Mouse (Mus musculus) layer of hippocampus, adult 9-10 months (tissue): Measurements from ENCODE around the gene Rnasel.
"Not testable (repeated sequence)": the region's sequence is repeated elsewhere in the genome, so short reads cannot be mapped to it uniquely, and the experiment has no call there.

Experiments used
- DNase-seq: peaks from one replicate; pipeline ENCODE4 v3.0.0; 2022; ENCODE audit warnings: low spot score

Gene Rnasel

GRCm38 (mm10) chr1:153737101-153738085 is 11.8 kb upstream of the Rnasel start:
- no peak for DNase-seq

DNA sequence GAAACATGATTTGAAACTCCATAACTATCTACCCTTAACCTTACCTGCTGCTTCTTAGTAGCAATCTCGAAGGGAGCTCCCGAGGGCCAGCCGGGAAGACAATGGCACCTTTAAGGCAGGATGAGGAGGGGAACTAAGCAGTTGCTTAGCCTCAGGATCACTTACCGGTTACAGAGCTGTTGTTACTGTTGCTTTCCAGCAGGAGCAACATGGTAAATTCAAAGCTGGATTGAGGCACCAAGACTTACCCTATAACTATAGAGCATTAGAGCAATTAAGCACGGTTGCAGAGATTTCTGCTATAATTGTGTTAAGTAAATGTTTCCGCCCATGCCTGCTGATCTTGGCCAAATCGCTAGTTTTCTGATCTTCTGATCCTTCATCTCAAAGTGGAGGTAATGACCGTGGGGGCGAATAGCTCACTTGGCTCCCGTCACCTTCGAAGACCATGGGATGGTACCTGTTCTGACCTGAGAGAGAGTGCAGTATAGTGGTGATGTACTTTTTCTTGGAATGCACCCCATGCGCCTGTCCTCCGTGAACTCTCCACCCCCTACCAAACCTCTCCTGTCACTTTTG is 9.7 kb upstream of the Rnasel start:
- DNase-seq, result no peak

GRCm38 (mm10) chr1:153740145-153740544 is 9.1 kb upstream of the Rnasel start, which contains the start of gene Rgs16:
TSS of gene Rgs16 (plus strand) at chr1:153740349.
- no peak for DNase-seq

- DNase-seq, result no peak
Measured at GRCm38 (mm10) chr1:153740775-153741400, 8.3 kb upstream of the Rnasel start.

- DNase-seq, result no peak
Measured at GRCm38 (mm10) chr1:153741551-153742316, 7.5 kb upstream of the Rnasel start.

- DNase-seq, result peak; percentile 82
Measured at GRCm38 (mm10) chr1:153742374-153743155, 6.7 kb upstream of the Rnasel start.

GRCm38 (mm10) chr1:153746119-153746670 is 3.0 kb upstream of the Rnasel start:
- DNase-seq, result no peak

DNA sequence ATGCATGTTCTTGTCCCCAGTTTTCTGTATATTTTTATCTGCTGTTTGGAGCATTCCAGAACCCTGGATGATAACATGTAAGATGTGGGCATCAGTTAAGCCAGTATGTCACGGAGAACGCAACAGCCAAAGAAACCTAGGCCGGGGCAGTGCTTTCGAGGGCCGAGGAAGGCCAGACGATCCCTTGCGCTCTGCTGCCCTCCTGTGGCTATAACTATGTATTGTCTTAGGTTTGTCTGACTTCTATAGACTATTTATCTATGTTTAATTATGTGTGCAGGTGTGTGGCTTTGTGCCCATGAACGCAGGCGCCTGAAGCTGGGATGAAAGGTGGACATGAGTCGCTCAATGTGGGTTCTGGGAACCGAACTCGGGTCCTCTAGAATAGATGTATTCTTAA is 2.5 kb upstream of the Rnasel start:
- peak; percentile 52 for DNase-seq

DNA sequence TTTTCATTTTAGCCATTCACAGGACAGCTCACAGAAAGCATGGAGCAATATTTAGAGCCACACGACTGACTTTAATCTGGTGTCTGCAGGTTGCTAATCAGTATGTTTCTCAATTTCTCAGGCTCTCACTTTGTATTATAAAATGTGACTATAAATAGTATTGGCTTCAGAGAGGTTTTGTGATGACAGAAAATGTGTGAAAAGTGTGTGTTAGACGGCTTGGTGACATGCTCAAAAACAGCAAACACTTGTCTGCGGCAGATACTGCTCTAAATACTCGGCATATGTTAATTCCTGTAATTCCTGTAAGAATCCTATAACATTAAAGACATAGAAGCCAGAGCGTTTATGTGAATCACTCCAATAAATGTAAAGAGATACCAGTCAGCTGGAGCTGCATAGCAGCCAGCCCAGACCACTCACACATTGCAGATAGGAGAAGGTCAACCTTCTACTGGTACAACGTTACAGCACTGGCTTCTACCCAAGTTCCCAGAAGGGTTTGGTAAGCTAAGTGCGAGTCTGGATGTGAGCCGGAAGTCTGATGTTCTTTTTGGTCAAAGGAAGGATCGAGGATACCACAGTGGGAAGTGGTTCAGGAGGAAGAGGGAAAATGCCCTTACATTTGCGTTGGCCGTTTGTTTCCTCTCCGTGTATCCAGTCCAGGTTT is 1.2 kb upstream of the Rnasel start:
- no peak for DNase-seq

GRCm38 (mm10) chr1:153748549-153748948 is 677 bp upstream of the Rnasel start:
- no peak for DNase-seq

DNA sequence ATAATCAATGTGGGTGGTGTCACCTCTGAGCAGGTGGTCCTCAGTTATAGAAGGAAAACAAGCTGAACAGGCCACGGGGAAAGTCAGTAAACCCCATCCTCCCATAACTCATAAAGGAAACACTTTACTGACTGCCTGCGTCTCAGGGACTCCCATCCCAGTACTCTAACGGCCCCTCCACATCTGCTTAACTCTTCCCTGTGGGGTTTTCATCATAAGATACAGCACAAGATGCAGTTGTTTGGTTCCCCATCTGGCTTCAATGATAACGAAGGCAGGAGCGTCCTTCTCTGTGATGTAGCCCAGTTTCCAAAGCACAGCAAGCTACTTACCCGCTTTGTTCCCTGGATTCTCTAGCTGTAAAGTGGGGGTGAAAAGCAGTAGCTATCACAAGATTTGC is 828 bp downstream of the Rnasel start:
- DNase-seq, result no peak

DNA sequence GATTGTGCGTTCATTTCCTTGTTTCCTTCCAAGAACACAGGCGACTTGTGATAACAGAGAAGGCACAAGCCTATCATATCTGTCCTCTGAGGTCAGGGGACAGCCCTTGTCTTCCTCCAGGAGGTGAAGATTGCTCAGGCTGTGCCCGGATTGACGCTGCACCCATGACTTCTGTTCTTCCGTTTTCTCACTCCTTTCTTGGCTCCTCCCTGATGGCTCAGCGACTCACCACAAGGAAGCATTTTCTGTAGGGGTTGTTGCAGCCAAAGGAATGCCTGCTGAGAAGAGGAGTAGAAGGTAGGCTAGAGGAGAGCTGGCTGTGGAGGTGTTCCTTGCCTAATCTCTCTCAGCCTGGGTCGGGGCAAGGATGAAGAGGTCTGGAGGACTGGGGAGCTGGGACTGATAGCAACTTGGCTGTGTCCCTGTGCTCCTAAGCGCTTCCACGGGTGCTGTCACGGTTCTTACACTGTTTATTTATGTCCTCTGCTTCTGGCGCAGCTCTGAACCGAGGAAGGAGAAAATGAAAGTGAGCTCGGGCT is 2.6 kb downstream of the Rnasel start:
- no peak for DNase-seq

GRCm38 (mm10) chr1:153752521-153752920 is 3.3 kb downstream of the Rnasel start:
- no peak for DNase-seq

- no peak for DNase-seq
Measured at GRCm38 (mm10) chr1:153753725-153754464, 4.7 kb downstream of the Rnasel start.

- DNase-seq, result no peak
Measured at GRCm38 (mm10) chr1:153764136-153764535, 14.9 kb downstream of the Rnasel start.

DNA sequence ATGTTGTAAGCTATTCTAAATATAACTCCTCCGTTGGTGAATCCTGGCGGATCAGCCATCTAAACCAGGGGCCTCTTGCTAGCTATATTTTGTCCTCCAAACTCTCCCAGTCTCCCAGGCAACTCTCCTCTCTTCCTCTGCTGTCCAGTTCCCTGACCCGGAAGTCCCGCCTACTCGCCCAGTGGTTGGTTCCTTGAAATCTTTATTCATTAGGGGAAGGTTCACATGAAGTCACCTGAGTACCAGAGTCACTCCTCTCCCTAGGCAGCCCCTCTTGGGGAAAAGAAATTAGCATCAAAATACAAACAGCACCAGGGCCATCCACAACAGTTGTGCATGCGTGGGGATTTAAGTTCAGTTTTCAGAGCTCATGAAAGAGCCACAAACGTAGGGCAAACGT is 17.1 kb downstream of the Rnasel start:
- no peak for DNase-seq

DNA sequence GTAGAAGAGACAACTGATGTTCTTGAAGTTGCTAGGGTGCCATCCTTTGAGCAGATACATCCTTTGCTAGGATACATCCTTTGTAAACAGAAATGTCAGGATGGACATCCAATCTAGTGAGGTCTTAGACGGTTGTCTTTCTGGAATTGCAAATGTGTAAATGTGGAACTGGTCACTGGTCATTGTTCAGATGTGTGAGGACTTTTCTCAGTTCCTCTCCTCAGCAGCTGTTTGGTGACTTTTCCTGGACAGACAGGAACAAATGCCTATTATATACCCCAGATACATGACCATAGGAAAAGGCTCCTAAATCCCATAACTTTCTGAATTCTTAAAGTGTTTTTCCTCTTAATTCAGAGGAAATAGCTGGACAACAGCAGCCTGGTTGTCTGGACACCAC is 18.1 kb downstream of the Rnasel start:
- no peak for DNase-seq

GRCm38 (mm10) chr1:153768465-153768864 is 19.2 kb downstream of the Rnasel start:
- DNase-seq, result no peak

DNA sequence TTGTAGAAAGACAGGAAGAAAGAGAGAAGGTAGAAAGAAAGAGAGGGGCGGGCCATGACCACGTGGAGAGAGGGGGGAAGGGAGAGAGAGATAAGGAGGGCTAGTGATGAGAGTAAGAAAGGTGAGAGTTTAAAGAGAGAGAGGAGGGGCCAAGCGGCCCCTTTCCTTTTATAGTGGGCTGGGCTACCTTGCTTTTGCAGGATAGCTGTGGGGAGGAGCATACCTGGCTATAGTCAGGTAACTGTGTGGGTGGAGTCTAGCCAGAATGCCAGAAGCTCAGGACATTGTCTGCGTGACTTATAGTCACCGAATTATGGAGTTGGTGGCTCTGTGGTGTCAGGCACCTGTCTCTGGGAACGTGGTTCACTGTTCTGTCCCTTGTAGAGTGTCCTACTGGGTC is 20.3 kb downstream of the Rnasel start:
- DNase-seq, result not testable (repeated sequence)
